Mouse (Mus musculus): Measurements from ENCODE around the gene Olfr543.

- TF ChIP-seq CTCF (IDR thresholded peaks at IDR 0.05; ENCODE audit: borderline replicate concordance, control insufficient read depth, extremely low read depth, insufficient read depth, low read length, poor library complexity) (no peak), POLR2A (IDR thresholded peaks at IDR 0.05; ENCODE audit: control insufficient read depth, extremely low read depth, insufficient read depth, low read length, poor library complexity) (no peak)
Measured at GRCm38 (mm10) chr7:102446438-102446837, 35.0 kb downstream of the Olfr543 start.
